ENCODE assay signal across 22 mouse cellular contexts in the genomic region with DNA sequence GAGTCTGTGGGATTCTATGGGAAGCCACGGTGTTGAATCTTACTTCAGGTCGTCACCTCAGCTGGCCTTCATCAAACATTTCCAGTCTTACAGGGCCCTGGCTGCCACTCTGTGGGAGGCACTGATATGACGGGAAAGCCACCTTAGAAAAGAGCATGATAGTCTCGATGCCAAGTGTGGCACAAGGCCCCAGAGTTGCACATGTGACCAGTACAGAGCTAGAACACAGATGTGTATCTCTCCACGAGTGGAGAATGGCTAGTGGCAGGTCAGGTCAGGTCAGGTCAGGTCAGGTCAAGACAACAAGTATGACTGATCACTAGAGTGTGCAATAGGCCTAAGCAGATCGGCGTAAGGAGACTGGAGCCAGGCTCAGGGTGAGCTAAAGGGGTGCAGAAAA. TPM values are rescaled to one million over a fixed set of nuclear protein-coding genes. Genes with fewer than 3 reads are reported as not detected.
A peak's percentile ranks its signal among the peaks of the same experiment; 100 is the strongest.
DNase-seq lines count a peak whose midpoint lies in the region; ATAC-seq lines count a peak whose summit lies in the region.
"Had no signal": no experiment of that assay in that cellular context is flagged by ENCODE, and none has a peak within 500 bp of the region (broad histone marks: within the 10 kb centered on the region; RNA-seq: fewer than 3 reads in every experiment).

No protein-coding gene starts in this region.

- no peak overlapping the region for H3K4me3 ChIP-seq in kidney, embryonic 14.5 days (ENCODE audit: low read length)
- H3K4me3 ChIP-seq: embryonic facial prominence, embryonic 13.5 days; forebrain, embryonic 10.5 days; gastrocnemius, adult 2 months; heart, embryonic 12.5 days; hindbrain, embryonic 15.5 days had no signal

- DNase-seq in adrenal gland, adult 2 months, result peak; percentile 54
- DNase-seq in adrenal gland, postnatal 25 days, result no peak
- DNase-seq in kidney, adult 11 months, result no peak
- peak; percentile 68 for DNase-seq in fat pad, adult 2 months (ENCODE audit: extremely low read depth, low read depth, low spot score)
- DNase-seq in testis, postnatal 14 days (ENCODE audit: low spot score), result peak; percentile 62
- no peak for DNase-seq in right cerebral cortex, postnatal 25 days
- DNase-seq: B cell, adult 2 months; cerebellum, adult 11-12 months; cerebellum, adult 9-11 months; cerebellum, postnatal 36 days; gastrocnemius, adult 2 months; gastrocnemius, postnatal 25 days; heart, adult 11 months; heart, postnatal 36 days had no signal

- H3K9ac ChIP-seq in kidney, embryonic 14.5 days (ENCODE audit: low read depth, low read length), result 0 out of 2 replicates have a peak overlapping the region, but pooled peaks have one; percentile 12
- H3K9ac ChIP-seq: embryonic facial prominence, embryonic 13.5 days; heart, embryonic 12.5 days; hindbrain, embryonic 15.5 days had no signal

- no peaks in the 10 kb centered on the region for H3K9me3 ChIP-seq in kidney, embryonic 14.5 days (ENCODE audit: control insufficient read depth, low read length)
- H3K9me3 ChIP-seq: embryonic facial prominence, embryonic 13.5 days; forebrain, embryonic 10.5 days; G1E; heart, embryonic 12.5 days; hindbrain, embryonic 15.5 days had no signal

- no peak for ATAC-seq in kidney, embryonic 14.5 days (ENCODE audit: low FRiP score, low TSS enrichment)
- ATAC-seq: CD4-positive, CD25-positive, alpha-beta regulatory T cell, adult 4 months; forebrain, embryonic 14.5 days had no signal

- H3K36me3 ChIP-seq in kidney, embryonic 14.5 days (ENCODE audit: control insufficient read depth, insufficient read depth, low read length), result peaks cover 92% of the 10 kb centered on the region

- H3K4me2 ChIP-seq in kidney, embryonic 14.5 days (replicated peaks; ENCODE audit: low read depth, low read length), result no peak overlapping the region
- H3K4me2 ChIP-seq: embryonic facial prominence, embryonic 13.5 days; heart, embryonic 12.5 days; hindbrain, embryonic 15.5 days had no signal

- peaks cover 7% of the 10 kb centered on the region for H3K4me1 ChIP-seq in kidney, embryonic 14.5 days (ENCODE audit: control insufficient read depth, insufficient read depth, low read length)
- H3K4me1 ChIP-seq: embryonic facial prominence, embryonic 13.5 days; heart, embryonic 12.5 days; hindbrain, embryonic 15.5 days had no signal

- no peak overlapping the region for H3K27ac ChIP-seq in kidney, embryonic 14.5 days (ENCODE audit: low read depth, low read length)
- H3K27ac ChIP-seq: embryonic facial prominence, embryonic 13.5 days; forebrain, embryonic 10.5 days; gastrocnemius, adult 2 months; hindbrain, embryonic 15.5 days had no signal

- 62% methylated on average over 7 of the region's 7 CpGs for WGBS in kidney, embryonic 14.5 days

- no peaks in the 10 kb centered on the region for H3K27me3 ChIP-seq in kidney, embryonic 14.5 days (ENCODE audit: control insufficient read depth, insufficient read depth, low read length)
- H3K27me3 ChIP-seq: embryonic facial prominence, embryonic 13.5 days; heart, embryonic 12.5 days; hindbrain, embryonic 15.5 days had no signal

RNA-seq across cellular contexts. Expression of a gene that starts 17.4 kb away (rescaled TPM):
- 10 to 100 TPM; 20.5 to 24.4 TPM for total RNA-seq in adrenal gland, adult 2 months (2021)
- polyA plus RNA-seq in adrenal gland, adult 2 months (2012; rRNA removed), result 1.2 and 1.6 TPM in 2 replicates
- total RNA-seq in adrenal gland, postnatal 25 days (2021), result 14.6 and 16.8 TPM in 2 replicates
- polyA plus RNA-seq in kidney, embryonic 14.5 days (2014; fragmentation: Nextera tagmentation; extraction: Ambion mirVana), result 3.4 and 4.1 TPM in 2 replicates
- polyA plus RNA-seq: G1E had no signal

RNA-seq across cellular contexts. Expression of a gene that starts 22.4 kb away (rescaled TPM):
- 10 to 100 TPM; 64.7 to 99.1 TPM for total RNA-seq in adrenal gland, adult 2 months (2021)
- 240 and 334 TPM in 2 replicates for polyA plus RNA-seq in adrenal gland, adult 2 months (2012; rRNA removed)
- 90.8 and 97.4 TPM in 2 replicates for total RNA-seq in adrenal gland, postnatal 25 days (2021)
- 128 and 156 TPM in 2 replicates for polyA plus RNA-seq in kidney, embryonic 14.5 days (2014; fragmentation: Nextera tagmentation; extraction: Ambion mirVana)
- polyA plus RNA-seq: CD4-positive, CD25-positive, alpha-beta regulatory T cell, adult 4 months had no signal

RNA-seq across cellular contexts. Expression of a gene that starts 27.2 kb away (rescaled TPM):
- 1,000 to 10,000 TPM; 1,792 to 2,242 TPM for total RNA-seq in adrenal gland, adult 2 months (2021)
- polyA plus RNA-seq in adrenal gland, adult 2 months (2012; rRNA removed), result 21.4 and 29.1 TPM in 2 replicates
- 1,910 and 2,113 TPM in 2 replicates for total RNA-seq in adrenal gland, postnatal 25 days (2021)
- 1,650 and 2,291 TPM in 2 replicates for polyA plus RNA-seq in kidney, embryonic 14.5 days (2014; fragmentation: Nextera tagmentation; extraction: Ambion mirVana)

RNA-seq across cellular contexts. Expression of a gene that starts 34.1 kb away (rescaled TPM):
- total RNA-seq in adrenal gland, adult 2 months (2021), result 10 to 100 TPM; 40.4 to 61.5 TPM
- 319 and 423 TPM in 2 replicates for polyA plus RNA-seq in adrenal gland, adult 2 months (2012; rRNA removed)
- 73.0 and 107 TPM in 2 replicates for total RNA-seq in adrenal gland, postnatal 25 days (2021)
- polyA plus RNA-seq in kidney, embryonic 14.5 days (2014; fragmentation: Nextera tagmentation; extraction: Ambion mirVana), result 23.1 and 28.1 TPM in 2 replicates

RNA-seq across cellular contexts. Expression of a gene that starts 34.1 kb away (rescaled TPM):
- 10 to 100 TPM in 1 of 2 experiments, 1 to 10 TPM in 1; 6.5 to 12.1 TPM for total RNA-seq in adrenal gland, adult 2 months (2021)
- polyA plus RNA-seq in adrenal gland, adult 2 months (2012; rRNA removed), result 26.7 and 30.5 TPM in 2 replicates
- 15.7 and 17.6 TPM in 2 replicates for total RNA-seq in adrenal gland, postnatal 25 days (2021)
- polyA plus RNA-seq in kidney, embryonic 14.5 days (2014; fragmentation: Nextera tagmentation; extraction: Ambion mirVana), result 15.8 and 20.6 TPM in 2 replicates

Comparison
In these comparisons a context has a peak if more than half of its experiments do, and no peak if none do; other contexts are left out.
1. DNase-seq: peak in adrenal gland, adult 2 months (single experiment), fat pad, adult 2 months (single experiment) and testis, postnatal 14 days (single experiment); none in adrenal gland, postnatal 25 days (single experiment), kidney, adult 11 months (single experiment) and right cerebral cortex, postnatal 25 days (single experiment).